Mouse (Mus musculus) heart, postnatal 14 days (tissue): ENCODE results near the gene Asb3. TPM values are rescaled to one million over a fixed set of nuclear protein-coding genes. Genes with fewer than 3 reads are reported as not detected.
"Not testable (repeated sequence)": the region's sequence is repeated elsewhere in the genome, so short reads cannot be mapped to it uniquely, and the experiment has no call there.

Source experiments
- DNase-seq, 2 experiments: peaks; one replicate each; pipeline ENCODE4 v3.0.0; 2021 to 2022
- intact Hi-C: fragments of 180-260 bp; cut with DNase I; formaldehyde crosslinking; loops from one replicate; pipeline ENCODE4 v1.15.1; 2025
- total RNA-seq, 2 experiments: library from RNA; stranded (reverse); gene quantifications; 2 replicates each; pipeline ENCODE4 v1.2.3; 2021

Gene Asb3
- total RNA-seq, 2 experiments from 2014 or later = 7.6 to 8.5 TPM

DNA sequence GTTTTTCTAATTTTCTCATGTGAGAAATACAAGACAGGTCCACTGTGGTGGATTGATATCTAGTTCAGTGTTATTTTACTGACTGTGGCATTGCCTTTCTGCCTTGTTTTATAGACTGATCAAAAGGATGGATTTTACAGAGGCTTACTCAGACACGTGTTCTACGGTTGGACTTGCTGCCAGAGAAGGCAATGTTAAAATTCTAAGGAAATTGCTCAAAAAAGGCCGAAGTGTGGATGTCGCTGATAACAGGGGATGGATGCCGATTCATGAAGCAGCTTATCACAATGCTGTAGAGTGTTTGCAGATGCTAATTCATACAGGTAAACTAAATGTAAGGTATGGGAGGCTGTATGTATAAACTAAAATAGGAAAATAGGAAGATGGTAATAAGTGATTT, 113.0 kb downstream of the Asb3 start:
- intact Hi-C loops = no loop called here
- DNase-seq = no peak

DNA sequence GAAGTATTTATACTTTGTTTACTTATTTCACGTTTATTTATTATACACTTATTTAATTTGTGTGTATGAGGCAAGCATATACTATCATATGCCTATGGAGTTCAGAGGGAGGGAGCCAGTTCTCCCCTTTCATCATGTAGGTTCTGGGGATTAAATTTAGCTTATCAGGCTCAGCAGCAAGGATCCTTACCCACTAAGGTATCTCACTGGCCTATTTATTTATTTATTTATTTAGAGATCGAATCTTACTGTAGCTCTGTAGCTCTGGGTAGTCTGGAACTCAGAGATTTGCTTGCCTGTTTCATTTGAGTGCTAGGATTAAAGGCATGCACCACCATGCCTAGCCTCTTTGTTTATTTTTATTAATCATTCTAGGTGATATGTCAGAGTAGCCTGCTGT, 113.5 kb downstream of the Asb3 start:
- intact Hi-C loops = no loop called here
- DNase-seq = no peak

DNA sequence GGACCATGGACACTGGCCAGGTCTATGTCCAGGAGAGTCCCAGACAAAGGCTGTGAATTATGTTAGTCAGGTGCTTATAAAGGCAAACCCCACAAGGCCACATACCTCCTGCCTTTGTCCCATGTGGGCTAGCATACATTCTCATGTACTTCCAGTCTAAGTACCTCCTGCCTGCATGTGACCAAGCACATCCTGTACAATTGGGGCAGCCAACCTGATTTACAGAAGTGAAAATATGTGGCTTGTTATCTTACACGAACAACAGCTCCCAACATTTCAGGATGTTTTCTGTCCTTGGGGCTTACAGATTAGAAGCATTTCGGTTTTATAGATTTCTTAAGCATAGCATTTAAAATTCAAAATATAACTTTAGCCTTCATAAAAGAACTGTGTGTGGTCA, 114.8 kb downstream of the Asb3 start:
- intact Hi-C loops = no loop called here
- no peak for DNase-seq

DNA sequence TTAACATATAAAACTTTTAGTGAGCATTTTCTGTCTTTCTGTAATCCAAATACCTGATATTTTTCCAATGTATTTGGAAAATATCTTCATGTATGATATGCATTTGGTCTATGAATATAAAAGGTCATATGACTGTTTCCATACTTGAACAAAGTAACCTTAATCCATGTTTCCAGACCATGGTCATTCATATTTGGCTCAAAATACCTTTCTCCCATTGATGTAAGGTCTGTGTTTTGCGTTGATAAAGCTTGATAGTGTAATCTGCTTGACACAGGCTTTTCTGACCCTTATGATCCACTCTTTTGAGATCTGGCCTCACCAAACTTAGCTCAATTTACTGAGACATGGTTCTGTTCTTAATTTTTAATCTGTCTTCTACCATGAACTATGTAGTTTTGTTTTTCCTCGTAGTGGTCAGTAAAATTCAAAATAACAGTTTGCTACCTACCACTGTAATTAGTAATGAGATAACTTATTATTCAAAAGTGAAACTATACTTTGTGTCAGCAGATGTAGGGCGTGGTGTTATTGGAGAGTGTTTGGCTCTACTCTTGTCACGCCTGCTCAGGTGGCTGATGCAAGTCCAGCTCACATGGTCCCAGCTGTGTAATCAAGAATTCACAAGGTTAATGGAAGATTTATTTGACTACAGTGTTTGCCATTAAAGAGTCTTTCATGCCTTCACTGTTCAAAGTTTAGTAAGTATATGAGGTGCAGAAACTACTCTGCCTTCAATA, 116.1 kb downstream of the Asb3 start:
- intact Hi-C loops = no loop called here
- no peak for DNase-seq

DNA sequence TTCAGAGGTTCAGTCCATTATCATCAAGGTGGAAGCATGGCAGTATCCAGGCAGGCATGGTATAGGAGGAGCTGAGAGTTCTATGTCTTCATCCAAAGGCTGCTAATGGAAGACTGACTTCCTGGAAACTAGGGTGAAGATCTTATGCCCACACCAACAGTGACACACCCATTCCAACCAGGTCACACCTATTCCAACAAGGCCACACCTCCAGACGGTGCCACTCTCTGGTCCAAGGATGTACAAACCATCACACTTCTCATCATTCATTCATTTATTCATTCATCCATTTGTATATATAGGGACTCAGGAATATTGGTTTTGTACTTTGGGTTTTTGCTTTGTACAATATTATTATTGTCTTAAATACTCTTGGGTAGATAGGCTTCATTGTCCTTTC, 124.5 kb downstream of the Asb3 start:
- DNase-seq, intact Hi-C loops: not testable (repeated sequence)

DNA sequence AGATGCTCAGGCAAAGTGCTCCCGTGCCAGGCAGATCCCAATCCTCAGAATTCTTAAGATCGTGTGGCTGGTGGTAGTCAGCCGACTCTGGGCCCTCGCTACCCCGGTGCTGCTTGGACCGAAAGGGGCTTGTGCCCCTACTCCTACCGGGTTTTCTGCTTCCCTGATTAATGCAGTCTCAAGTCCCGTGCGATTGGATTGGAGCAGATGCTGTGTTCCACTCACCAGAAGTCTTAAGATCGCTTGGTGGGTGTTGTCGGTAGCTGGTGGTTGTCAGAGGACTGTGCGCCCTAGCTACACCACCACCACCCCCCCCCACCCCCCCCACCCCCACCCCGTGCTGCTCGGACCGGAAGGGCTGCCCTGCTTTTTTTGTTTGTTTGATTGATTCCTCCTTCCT, 132.2 kb downstream of the Asb3 start:
- DNase-seq, intact Hi-C loops: not testable (repeated sequence)

DNA sequence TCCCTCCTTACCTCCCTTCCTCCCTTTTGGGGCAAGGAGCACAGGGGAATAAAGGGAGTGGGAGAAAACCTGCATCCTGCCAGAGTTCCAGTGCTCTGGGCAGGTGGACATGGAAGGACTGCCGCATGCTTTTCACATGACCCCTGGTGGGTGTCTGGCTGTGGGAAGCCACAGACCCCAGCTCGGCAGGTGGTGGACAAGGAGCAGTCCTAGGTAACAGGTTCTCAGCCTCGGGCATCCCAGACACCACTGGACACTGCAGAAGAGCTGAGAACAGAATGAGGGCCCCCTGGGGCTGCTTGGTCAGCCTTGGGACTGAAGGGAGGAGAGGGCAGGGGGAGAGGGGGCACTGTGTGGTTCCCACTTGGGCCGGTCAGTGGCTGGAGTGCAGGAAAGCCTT, 149.7 kb downstream of the Asb3 start:
- DNase-seq = no peak
- intact Hi-C loops = no loop called here

DNA sequence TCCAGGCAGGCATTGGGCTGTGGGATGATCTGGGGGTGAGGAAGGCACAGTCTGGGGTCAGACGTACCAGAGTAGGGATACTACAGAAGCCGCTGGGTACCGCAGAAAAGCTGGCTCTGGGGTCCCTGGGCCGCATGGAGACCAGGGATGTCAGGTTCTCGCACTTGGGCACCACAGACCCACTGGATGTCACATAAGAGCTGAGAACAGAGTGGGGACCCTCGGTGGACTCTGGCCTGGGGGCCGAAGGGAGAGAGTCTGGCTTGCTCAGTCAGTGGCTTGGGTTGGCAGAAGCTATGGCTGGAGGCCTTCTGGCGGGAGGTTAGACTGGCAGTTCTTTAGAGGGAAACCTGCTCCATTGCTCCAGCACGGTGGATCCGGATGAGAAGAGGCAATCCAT, 204.8 kb downstream of the Asb3 start:
- DNase-seq = no peak
- intact Hi-C loops = no loop called here

DNA sequence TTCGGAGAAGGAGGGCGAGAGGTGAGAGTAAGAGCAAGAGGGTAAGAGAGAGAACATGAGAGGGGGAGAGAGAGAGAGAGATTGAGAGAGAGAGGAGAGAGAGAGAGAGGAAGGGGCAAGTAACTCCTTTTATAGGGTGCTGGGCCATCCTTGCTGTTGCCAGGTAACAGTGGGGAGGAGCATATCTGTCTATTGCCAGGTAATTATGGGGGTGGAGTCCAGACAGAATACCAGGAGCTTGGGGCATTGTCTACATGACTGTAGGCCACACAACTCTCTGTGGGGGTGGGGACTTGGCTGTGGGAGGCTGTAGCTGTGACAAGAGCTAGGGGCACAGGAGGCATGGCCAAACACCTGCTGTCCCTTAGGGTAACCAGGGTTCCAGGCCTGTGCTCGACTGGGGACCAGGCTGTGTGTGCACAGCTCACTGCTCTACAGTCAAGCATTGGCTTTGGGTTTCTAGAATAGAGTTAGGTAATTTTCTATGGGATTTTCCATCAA, 205.3 kb downstream of the Asb3 start:
- no peak for DNase-seq
- intact Hi-C loops = no loop called here

DNA sequence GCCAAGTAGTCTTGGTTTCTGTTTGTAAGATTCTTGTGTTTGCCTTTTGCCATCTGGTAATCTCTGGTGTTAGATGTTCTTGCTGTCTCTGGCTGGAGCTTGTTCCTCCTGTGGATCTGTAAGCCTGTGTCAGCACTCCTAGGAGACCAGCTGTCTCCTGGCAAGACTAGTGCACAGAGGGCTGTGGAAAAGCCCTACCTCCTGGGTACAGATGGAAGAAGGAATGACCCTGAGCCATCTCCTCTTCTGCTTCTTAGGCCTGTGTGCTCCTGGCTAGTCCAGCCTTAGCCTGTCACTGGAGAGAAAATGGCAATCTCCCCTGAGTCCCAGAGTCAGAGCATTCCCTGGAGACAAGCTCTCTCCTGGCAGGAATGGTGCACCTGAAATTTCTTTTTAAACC, 214.3 kb downstream of the Asb3 start:
- DNase-seq, intact Hi-C loops: not testable (repeated sequence)

DNA sequence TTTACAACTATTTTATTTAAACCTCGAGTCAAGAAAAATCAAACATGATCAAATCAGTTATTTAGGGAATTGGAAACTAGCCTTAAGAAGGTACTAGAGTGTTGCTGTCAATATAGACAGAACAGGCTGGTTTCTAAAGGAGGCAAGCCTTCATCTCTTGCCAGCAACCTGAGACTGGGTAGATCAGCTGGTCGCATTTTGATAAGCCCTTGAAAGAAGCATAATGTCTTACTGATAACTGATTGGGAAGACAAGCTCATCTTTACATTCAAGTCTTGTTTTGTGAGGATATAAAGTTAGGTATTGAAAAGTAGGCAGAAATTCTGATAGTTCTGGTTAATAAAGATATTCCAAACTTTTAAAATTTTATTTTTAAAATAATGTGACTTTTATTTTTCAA, 217.0 kb downstream of the Asb3 start:
- intact Hi-C loops = no loop called here
- no peak for DNase-seq

DNA sequence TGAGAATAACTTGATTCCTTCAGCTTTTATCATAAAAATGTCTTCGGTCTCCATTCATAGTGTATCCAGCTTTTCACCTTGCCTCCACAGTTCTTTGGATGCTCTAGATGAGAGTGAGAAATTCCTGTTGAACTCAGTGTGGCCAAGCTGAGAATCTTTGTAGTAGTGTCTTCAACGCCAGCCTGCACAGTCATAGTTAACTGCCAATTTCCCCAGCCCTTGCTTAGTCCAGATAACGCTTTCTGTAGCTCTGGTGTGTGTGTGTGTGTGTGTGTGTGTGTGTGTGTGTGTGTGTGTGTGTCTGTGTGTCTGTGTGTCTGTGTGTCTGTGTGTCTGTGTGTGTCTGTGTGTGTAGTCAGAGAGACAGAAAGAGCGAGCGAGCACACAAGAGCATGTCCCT, 220.1 kb downstream of the Asb3 start:
- no peak for DNase-seq

DNA sequence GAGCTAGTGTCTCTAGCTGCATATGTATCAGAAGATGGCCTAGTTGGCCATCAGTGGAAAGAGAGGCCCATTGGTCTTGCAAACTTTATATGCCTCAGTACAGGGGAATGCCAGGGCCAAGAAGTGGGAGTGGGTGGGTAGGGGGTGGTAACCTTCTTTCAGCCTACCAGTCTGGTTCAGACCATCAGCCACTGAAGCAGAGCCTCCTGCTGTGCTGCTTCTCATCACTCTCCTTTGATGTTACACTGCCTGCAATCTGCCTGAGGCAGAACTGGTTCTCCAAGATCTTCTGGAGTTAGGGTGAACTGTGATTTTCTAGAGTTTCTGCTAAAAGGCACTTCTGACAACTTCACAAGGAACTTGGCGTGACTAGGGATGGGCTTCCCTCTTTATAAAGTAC, 241.7 kb downstream of the Asb3 start:
- intact Hi-C loops, DNase-seq: not testable (repeated sequence)

More for the DNA sequence above, 220.1 kb downstream of the Asb3 start:
- intact Hi-C loops = no loop called here

DNA sequence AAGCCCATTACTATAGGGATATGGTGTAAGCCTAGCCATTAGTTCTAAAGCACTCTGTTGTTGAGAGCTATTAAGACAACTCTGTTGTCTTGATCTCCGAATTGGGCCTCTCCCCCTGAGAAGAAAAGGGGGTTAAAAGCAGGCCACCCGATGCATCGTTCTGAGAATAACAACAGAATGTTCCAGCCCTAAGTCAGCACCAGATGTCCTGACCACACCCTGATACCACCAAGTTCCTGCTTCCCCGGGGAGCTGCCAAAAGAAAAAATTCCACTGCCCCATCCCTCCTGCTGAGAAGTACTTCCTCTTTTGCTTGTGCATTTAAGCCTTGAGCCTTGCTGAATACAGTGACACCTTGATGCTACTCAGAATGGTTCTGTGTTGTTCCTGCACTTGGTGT, 248.5 kb downstream of the Asb3 start:
- DNase-seq, intact Hi-C loops: not testable (repeated sequence)

DNA sequence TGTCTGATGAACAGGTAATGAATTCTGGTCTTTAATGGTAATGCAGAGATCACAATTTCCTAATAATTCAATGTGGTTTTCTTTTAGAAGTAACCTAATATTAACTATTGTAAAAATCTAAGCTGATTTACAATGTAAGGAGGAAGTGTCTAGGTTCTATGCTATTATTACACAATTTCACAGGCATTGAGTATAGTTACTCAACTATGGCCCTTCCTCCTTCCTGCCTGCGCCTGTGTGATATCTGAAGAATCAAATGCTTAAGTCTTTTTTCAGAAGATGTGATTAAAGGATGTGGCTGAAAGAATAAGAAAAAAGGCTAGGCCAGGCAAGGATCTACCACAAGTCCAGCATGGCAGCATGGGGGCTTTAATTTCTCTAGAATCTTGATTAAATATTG, 249.6 kb downstream of the Asb3 start:
- DNase-seq, intact Hi-C loops: not testable (repeated sequence)

DNA sequence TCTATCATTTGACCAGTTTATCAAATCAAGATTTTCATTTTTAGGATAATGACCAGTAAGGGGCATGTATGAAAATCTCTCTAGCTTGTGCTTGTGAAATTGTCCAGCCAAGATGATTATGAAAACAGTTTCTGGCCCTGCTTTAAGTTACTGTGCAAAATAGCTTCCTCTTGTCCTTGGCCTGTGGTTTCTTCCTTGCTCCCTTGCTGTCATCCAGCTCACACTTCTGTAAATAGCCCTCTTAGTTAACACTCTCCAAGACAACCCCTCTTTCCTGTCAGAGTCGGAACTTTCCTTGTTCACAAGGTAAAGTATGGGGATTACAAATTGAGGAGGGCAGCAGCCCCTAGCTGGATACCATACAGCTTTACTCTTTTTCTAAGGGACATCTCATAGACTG, 253.2 kb downstream of the Asb3 start:
- intact Hi-C loops = not testable (repeated sequence)

More for the DNA sequence above, 253.2 kb downstream of the Asb3 start:
- not testable (repeated sequence) for DNase-seq

Other genes with a start within 250 kb of the Asb3 start
- 10 to 100 TPM; 62.3 to 66.1 TPM for gene Acyp2, start 235.8 kb upstream of the Asb3 start, total RNA-seq
- 100 to 1,000 TPM; 138 to 169 TPM for gene Psme4, start 113.7 kb upstream of the Asb3 start, total RNA-seq
- under 1 TPM; 0.12 to 0.14 TPM for gene Gpr75, start 58 bp upstream of the Asb3 start, total RNA-seq
- 10 to 100 TPM; 36.4 to 42.0 TPM for gene Erlec1, start 68.9 kb downstream of the Asb3 start, total RNA-seq
- 10 to 100 TPM; 17.9 to 21.6 TPM for gene Chac2, start 100.9 kb downstream of the Asb3 start, total RNA-seq